ENCODE assay signal across 8 mouse cellular contexts in genomic region chr15:102073559-102074069, GRCm38 (mm10). TPM values are rescaled to one million over a fixed set of nuclear protein-coding genes. Genes with fewer than 3 reads are reported as not detected.
A peak's percentile ranks its signal among the peaks of the same experiment; 100 is the strongest.
DNase-seq lines count a peak whose midpoint lies in the region; ATAC-seq lines count a peak whose summit lies in the region.

Gene Eif4b (plus strand): TSS chr15:102073773.

- ATAC-seq in CD4-positive, CD25-positive, alpha-beta regulatory T cell, adult 4 months: peak; percentile 94
- peak; percentile 93 for ATAC-seq in heart, embryonic 14.5 days (ENCODE audit: insufficient number of reproducible peaks, insufficient read depth, low FRiP score, low read depth)
- peak; percentile 90 for ATAC-seq in liver, embryonic 13.5 days (ENCODE audit: low read depth)
- ATAC-seq in stomach, embryonic 16.5 days (ENCODE audit: insufficient read depth, low FRiP score): peak; percentile 95

- H3K9ac ChIP-seq in heart, embryonic 14.5 days (ENCODE audit: low read length): peak within 1 kb of the TSS; percentile 99
- peak within 1 kb of the TSS; percentile 98 for H3K9ac ChIP-seq in liver, embryonic 13.5 days
- H3K9ac ChIP-seq in stomach, embryonic 16.5 days (ENCODE audit: low read length): peak within 1 kb of the TSS; percentile 99

- H3K9me3 ChIP-seq in heart, embryonic 14.5 days (ENCODE audit: control insufficient read depth, low read length): no peaks in the 10 kb centered on the region
- H3K9me3 ChIP-seq in liver, embryonic 13.5 days (replicated peaks): no peaks in the 10 kb centered on the region
- H3K9me3 ChIP-seq in stomach, embryonic 16.5 days (replicated peaks; ENCODE audit: control insufficient read depth, low read length): no peaks in the 10 kb centered on the region

- H3K4me3 ChIP-seq in heart, embryonic 14.5 days (ENCODE audit: control insufficient read depth in 1 of 2, insufficient read depth in 1 of 2, low read depth in 1 of 2, low read length in 2 of 2): peak within 1 kb of the TSS; percentile 97 to 98
- H3K4me3 ChIP-seq in liver, embryonic 13.5 days (replicated peaks): peak within 1 kb of the TSS; percentile 96
- peak within 1 kb of the TSS; percentile 99 for H3K4me3 ChIP-seq in stomach, embryonic 16.5 days (replicated peaks; ENCODE audit: low read length)

- no peaks in the 10 kb centered on the region for H3K27me3 ChIP-seq in heart, embryonic 14.5 days (ENCODE audit: control insufficient read depth, insufficient read depth, low read length)
- no peaks in the 10 kb centered on the region for H3K27me3 ChIP-seq in liver, embryonic 13.5 days
- H3K27me3 ChIP-seq in stomach, embryonic 16.5 days (ENCODE audit: control insufficient read depth, insufficient read depth, low read length): no peaks in the 10 kb centered on the region

- peak within 1 kb of the TSS; percentile 96 for H3K4me2 ChIP-seq in heart, embryonic 14.5 days (ENCODE audit: low read length)
- H3K4me2 ChIP-seq in liver, embryonic 13.5 days: peak within 1 kb of the TSS; percentile 94
- H3K4me2 ChIP-seq in stomach, embryonic 16.5 days (ENCODE audit: low read depth, low read length): peak within 1 kb of the TSS; percentile 94

- H3K27ac ChIP-seq in heart, embryonic 14.5 days (replicated peaks in 1 of 2; ENCODE audit: control insufficient read depth in 1 of 2, insufficient read depth in 1 of 2, low read depth in 2 of 2, low read length in 2 of 2): peak within 1 kb of the TSS; percentile 96 to 98
- peak within 1 kb of the TSS; percentile 90 for H3K27ac ChIP-seq in liver, embryonic 13.5 days
- peak within 1 kb of the TSS; percentile 97 for H3K27ac ChIP-seq in stomach, embryonic 16.5 days (ENCODE audit: low read length)

- peaks cover 4% of the 10 kb centered on the region; the same call in 1 of the 2 replicates for H3K36me3 ChIP-seq in heart, embryonic 14.5 days (ENCODE audit: control insufficient read depth, insufficient read depth, low read length)
- H3K36me3 ChIP-seq in liver, embryonic 13.5 days: peaks cover 2% of the 10 kb centered on the region; the same call in 1 of the 2 replicates
- H3K36me3 ChIP-seq in stomach, embryonic 16.5 days (ENCODE audit: control insufficient read depth, insufficient read depth, low read length): no peaks in the 10 kb centered on the region

- peak; percentile 97 for DNase-seq in c-Kit-negative CD71-positive TER-119-positive erythroid progenitor cells, embryonic 14.5 days (ENCODE audit: low read depth, low spot score)
- peak; percentile 98 for DNase-seq in fibroblast of lung, adult 2 months (ENCODE audit: low read depth)
- peak; percentile 100 for DNase-seq in kidney, postnatal 14 days
- peak; percentile 99 for DNase-seq in liver, embryonic 13.5 days
- DNase-seq in neural tube, embryonic 10.5 days (ENCODE audit: extremely low spot score, low spot score): peak; percentile 99

- under 1% methylated on average over 50 of the region's 58 CpGs for WGBS in heart, embryonic 14.5 days
- under 1% methylated on average over 58 of the region's 58 CpGs for WGBS in liver, embryonic 13.5 days (ENCODE audit: insufficient replicate concordance)
- under 1% methylated on average over 58 of the region's 58 CpGs for WGBS in stomach, embryonic 16.5 days

- peaks cover 3 to 24% of the 10 kb centered on the region in 2 experiments; a peak in 3 of 4 replicates for H3K4me1 ChIP-seq in heart, embryonic 14.5 days (ENCODE audit: control insufficient read depth in 2 of 2, insufficient read depth in 2 of 2, low read length in 2 of 2)
- H3K4me1 ChIP-seq in liver, embryonic 13.5 days (replicated peaks): peaks cover 66% of the 10 kb centered on the region
- H3K4me1 ChIP-seq in stomach, embryonic 16.5 days (ENCODE audit: control insufficient read depth, insufficient read depth, low read length): peaks cover 13% of the 10 kb centered on the region

RNA-seq across cellular contexts. Expression of gene Eif4b, which starts in this region (rescaled TPM):
- 100 to 1,000 TPM; 123 to 189 TPM for polyA plus RNA-seq in CD4-positive, CD25-positive, alpha-beta regulatory T cell, adult 4 months (2017; shearing (Covaris generic))
- 70.8 and 78.0 TPM in 2 replicates for polyA plus RNA-seq in heart, embryonic 14.5 days (2014; fragmentation: Nextera tagmentation; extraction: Ambion mirVana)
- 67.5 and 79.6 TPM in 2 replicates for polyA plus RNA-seq in liver, embryonic 13.5 days (2015; fragmentation: Nextera tagmentation; extraction: Ambion mirVana)
- polyA plus RNA-seq in stomach, embryonic 16.5 days (2015; fragmentation: Nextera tagmentation; extraction: Ambion mirVana): 108 and 122 TPM in 2 replicates

Comparison
In these comparisons a context has a peak if more than half of its experiments do, and no peak if none do; other contexts are left out.
1. Peak in every context shown above with its lines: DNase-seq, ATAC-seq, H3K4me3 ChIP-seq and H3K27ac ChIP-seq.